Mouse (Mus musculus): Measurements from ENCODE around the gene Tlr3. TPM values are rescaled to one million over a fixed set of nuclear protein-coding genes. Genes with fewer than 3 reads are reported as not detected.

Tlr3 gene
- polyA plus RNA-seq, 1 experiment from 2014 or later, result 1.7 TPM

DNA sequence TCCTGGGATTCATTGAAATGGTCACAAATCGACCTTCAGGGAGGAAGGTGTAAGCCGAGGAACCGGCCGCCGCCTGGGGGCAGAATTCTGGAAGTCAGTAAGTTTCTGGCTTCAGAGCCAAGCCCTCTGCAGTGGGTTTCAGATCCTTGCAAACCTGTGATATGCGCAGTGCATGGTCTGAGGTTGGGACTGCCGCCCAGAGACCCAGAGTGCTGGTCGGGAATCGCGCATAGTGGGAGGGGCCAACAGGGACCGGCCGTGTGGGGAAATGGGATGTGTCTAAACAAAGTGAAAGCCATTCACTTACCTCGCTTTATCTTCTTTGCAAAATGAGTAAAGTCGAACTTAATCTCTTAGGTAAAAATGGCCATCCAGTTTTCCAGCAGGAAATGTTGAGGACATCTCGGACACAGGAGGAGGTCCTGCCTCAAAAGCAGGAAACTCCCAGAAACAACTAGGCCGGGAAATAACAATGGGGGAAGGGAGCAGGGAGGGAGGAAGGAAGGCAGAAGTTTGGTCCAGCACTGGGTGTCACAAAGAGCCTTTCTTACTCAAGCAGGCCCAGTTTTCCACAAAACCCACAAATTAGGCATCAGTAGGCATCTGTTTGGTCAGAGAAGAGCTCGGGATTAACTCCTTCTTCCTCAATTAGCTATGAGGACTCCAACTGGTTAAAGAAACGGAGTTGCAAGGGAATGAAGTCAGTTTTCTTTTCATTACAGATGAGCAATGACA is 567 bp downstream of the Tlr3 start:
- Histone ChIP-seq H3K4me1 (replicated peaks; ENCODE audit: control insufficient read depth, insufficient read depth, low read length) (no peaks in the 10 kb centered on the region), H3K4me2 (replicated peaks) (peak overlapping the region; percentile 45), H3K27ac (no peak overlapping the region), H3K27me3 (ENCODE audit: control insufficient read depth, insufficient read depth, low read length) (no peaks in the 10 kb centered on the region), H3K4me3 (replicated peaks; ENCODE audit: low read length) (peak overlapping the region; percentile 16), H3K9me3 (ENCODE audit: control insufficient read depth, low read length) (no peaks in the 10 kb centered on the region), H3K36me3 (replicated peaks; ENCODE audit: control insufficient read depth, insufficient read depth) (no peaks in the 10 kb centered on the region), H3K9ac (0 out of 2 replicates have a peak overlapping the region, but pooled peaks have one; percentile 37)
- DNase-seq (ENCODE audit: low spot score), result peak; percentile 58
- peak; percentile 79; the same call in 1 of the 2 replicates for ATAC-seq (ENCODE audit: low FRiP score)
- 11% methylated on average over 18 of the region's 18 CpGs for WGBS

DNA sequence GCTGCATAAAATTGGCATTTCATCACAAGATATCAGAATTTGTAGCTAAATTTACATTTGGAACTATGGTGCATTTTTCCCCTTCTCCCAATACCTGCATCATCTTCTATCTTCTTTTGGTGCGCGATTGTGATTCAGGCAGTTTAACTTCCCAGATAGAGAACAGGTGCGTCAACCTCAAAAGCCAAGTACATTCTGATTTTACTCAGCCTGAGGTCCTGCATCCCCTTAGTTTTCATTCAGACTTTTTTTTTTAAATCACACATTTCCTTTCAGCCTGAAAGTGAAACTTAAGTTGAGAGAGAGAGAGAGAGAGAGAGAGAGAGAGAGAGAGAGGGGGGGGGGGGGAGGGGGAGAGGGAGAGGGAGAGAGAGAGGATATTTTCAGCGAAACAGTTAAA is 1.2 kb downstream of the Tlr3 start:
- Histone ChIP-seq H3K4me1 (replicated peaks; ENCODE audit: control insufficient read depth, insufficient read depth, low read length) (no peaks in the 10 kb centered on the region), H3K27me3 (ENCODE audit: control insufficient read depth, insufficient read depth, low read length) (no peaks in the 10 kb centered on the region), H3K27ac (no peak overlapping the region), H3K9me3 (ENCODE audit: control insufficient read depth, low read length) (no peaks in the 10 kb centered on the region), H3K4me2 (replicated peaks) (peak overlapping the region; percentile 45), H3K4me3 (replicated peaks; ENCODE audit: low read length) (peak overlapping the region; percentile 16), H3K9ac (no peak overlapping the region), H3K36me3 (replicated peaks; ENCODE audit: control insufficient read depth, insufficient read depth) (no peaks in the 10 kb centered on the region)
- DNase-seq (ENCODE audit: low spot score), result no peak
- ATAC-seq (ENCODE audit: low FRiP score), result no peak
- WGBS, result 50% methylated on average over 4 of the region's 4 CpGs

DNA sequence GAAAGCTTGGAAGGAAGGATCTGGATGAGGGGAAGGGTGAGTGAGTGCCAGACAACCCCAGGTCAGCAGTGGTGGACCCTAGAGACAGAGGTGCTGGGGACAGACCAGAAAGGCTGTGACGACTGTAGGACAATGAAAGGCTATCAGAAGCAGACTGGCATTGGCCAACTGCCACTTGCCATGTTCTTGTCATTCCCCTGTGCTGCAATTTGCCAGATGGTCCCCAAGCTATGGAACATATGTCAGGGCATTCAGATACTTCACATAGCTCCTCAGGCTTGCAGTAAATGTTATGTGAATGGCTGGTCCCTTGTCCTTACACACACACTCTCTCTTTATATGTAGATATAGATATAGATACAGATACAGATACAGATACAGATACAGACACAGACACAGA is 27.6 kb downstream of the Tlr3 start:
- no peak overlapping the region for H3K4me2 ChIP-seq (replicated peaks)
- no peaks in the 10 kb centered on the region for H3K36me3 ChIP-seq (replicated peaks; ENCODE audit: control insufficient read depth, insufficient read depth)
- H3K4me1 ChIP-seq (replicated peaks; ENCODE audit: control insufficient read depth, insufficient read depth, low read length), result peaks cover 14% of the 10 kb centered on the region
- ATAC-seq (ENCODE audit: low FRiP score) (no peak), DNase-seq (ENCODE audit: low spot score) (no peak)
- H3K9ac ChIP-seq, result no peak overlapping the region
- H3K27me3 ChIP-seq (ENCODE audit: control insufficient read depth, insufficient read depth, low read length), result peaks cover 8% of the 10 kb centered on the region; the same call in 1 of the 2 replicates
- H3K9me3 ChIP-seq (ENCODE audit: control insufficient read depth, low read length), result no peaks in the 10 kb centered on the region
- H3K4me3 ChIP-seq (replicated peaks; ENCODE audit: low read length), result no peak overlapping the region
- WGBS, result 27% methylated on average over 1 of the region's 1 CpGs
- no peak overlapping the region for H3K27ac ChIP-seq

DNA sequence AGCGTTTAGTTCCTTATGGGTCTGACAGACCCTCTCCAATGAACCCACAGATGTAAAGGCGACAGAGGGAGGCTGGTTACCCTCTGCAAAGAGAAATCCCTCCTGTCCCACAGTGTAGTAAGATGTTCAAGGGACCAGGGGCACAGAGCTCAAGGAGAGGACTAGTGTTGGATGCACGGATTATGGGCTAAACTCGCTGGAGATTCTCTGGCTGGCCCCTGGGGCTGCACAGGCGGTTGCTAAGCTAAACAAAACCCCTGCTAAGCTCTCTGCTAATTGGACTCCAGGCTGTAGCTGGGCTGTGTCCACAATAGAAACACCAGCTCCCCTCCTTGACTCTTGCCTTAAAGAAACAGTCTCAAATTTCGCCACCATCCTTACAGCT is 28.9 kb downstream of the Tlr3 start, which contains the start of gene Fam149a:
Gene Fam149a (minus strand): TSS at position 329 of the 385 bp plus-strand sequence.
- peak; percentile 56 for DNase-seq (ENCODE audit: low spot score)
- peak; percentile 66; the same call in 1 of the 2 replicates for ATAC-seq (ENCODE audit: low FRiP score)
- no peaks in the 10 kb centered on the region for H3K9me3 ChIP-seq (ENCODE audit: control insufficient read depth, low read length)
- WGBS, result 2% methylated on average over 6 of the region's 6 CpGs
- H3K27ac ChIP-seq, result no peak within 1 kb of the TSS
- peak within 1 kb of the TSS; percentile 42 for H3K4me3 ChIP-seq (replicated peaks; ENCODE audit: low read length)
- peaks cover 14% of the 10 kb centered on the region for H3K4me1 ChIP-seq (replicated peaks; ENCODE audit: control insufficient read depth, insufficient read depth, low read length)
- H3K27me3 ChIP-seq (ENCODE audit: control insufficient read depth, insufficient read depth, low read length), result peaks cover 8% of the 10 kb centered on the region; the same call in 1 of the 2 replicates
- H3K9ac ChIP-seq, result peak within 1 kb of the TSS; percentile 65
- H3K36me3 ChIP-seq (replicated peaks; ENCODE audit: control insufficient read depth, insufficient read depth), result no peaks in the 10 kb centered on the region
- peak within 1 kb of the TSS; percentile 91 for H3K4me2 ChIP-seq (replicated peaks)

DNA sequence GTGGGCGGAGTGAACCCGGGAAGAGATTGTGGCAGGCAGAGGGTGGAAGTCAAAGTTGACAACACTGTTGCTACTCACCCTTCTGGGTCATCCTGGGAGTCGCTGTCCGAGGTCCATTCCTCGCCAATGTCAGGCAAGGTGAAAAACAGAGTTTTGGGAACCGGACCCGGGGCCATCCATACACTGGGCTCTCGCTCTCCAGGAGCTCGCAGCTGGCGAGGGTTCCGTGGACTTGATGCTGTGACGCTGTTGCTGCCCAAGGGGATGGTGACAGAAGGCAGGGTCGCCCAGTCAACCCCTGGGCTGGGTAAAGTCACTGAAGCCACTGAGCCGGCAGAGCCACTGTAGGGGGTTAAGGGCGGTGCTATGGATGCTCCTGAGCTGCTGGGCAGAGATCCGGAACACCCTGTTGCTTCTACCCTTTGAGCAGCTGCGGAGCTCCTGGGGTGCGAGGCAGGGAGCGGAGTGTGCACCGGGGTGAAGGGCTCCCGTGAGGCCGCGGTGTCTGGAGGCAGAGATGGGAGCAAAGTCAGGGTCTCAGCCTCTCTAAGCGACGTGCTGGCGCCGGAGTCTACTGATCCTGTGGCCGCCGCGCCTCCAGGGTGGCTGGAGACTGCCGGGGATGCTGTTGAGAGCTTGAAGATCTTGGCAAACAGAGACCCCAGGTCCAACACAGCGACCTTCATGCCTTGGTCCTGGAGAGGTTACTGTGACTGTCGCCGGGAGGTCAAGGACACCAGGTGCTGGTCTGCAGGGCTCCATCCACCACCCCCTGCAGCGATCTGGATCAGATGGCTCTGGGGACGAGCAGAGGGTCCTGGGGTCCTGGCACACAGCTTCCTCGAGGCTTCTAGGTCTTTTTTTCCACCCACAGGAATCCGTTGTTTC is 29.6 kb downstream of the Tlr3 start:
- ATAC-seq (ENCODE audit: low FRiP score) (peak; percentile 53; the same call in 1 of the 2 replicates), DNase-seq (ENCODE audit: low spot score) (no peak)
- peak overlapping the region; percentile 91 for H3K4me2 ChIP-seq (replicated peaks)
- H3K9me3 ChIP-seq (ENCODE audit: control insufficient read depth, low read length), result no peaks in the 10 kb centered on the region
- whole genome bisulfite sequencing, result 2% methylated on average over 38 of the region's 38 CpGs
- peak overlapping the region; percentile 65 for H3K9ac ChIP-seq
- H3K27me3 ChIP-seq (ENCODE audit: control insufficient read depth, insufficient read depth, low read length), result peaks cover 8% of the 10 kb centered on the region; the same call in 1 of the 2 replicates
- H3K4me1 ChIP-seq (replicated peaks; ENCODE audit: control insufficient read depth, insufficient read depth, low read length), result peaks cover 14% of the 10 kb centered on the region
- H3K36me3 ChIP-seq (replicated peaks; ENCODE audit: control insufficient read depth, insufficient read depth), result no peaks in the 10 kb centered on the region
- H3K4me3 ChIP-seq (replicated peaks; ENCODE audit: low read length), result peak overlapping the region; percentile 42
- H3K27ac ChIP-seq, result no peak overlapping the region

DNA sequence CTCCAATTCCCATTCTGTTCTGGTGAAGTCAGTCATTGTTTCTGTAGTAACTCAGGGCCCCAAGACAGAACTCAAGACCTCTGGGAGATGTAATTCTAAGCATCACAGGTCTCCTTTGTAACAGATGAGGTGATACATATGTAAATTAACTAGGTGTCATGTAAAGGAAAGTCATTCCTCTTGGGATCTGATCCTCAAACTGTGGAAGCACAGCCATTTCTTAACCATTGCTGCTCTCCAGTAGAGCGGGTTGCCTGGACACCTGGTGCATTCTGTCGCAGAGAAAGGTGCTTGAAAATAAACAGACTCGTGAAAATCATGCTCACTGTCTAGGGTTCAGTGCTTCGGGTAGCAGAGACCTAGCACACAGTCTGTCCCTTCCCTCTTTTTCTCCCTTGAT is 30.3 kb downstream of the Tlr3 start:
- WGBS, result 9% methylated on average over 4 of the region's 4 CpGs
- ATAC-seq (ENCODE audit: low FRiP score) (no peak), DNase-seq (ENCODE audit: low spot score) (no peak)
- no peaks in the 10 kb centered on the region for H3K36me3 ChIP-seq (replicated peaks; ENCODE audit: control insufficient read depth, insufficient read depth)
- H3K27me3 ChIP-seq (ENCODE audit: control insufficient read depth, insufficient read depth, low read length), result peaks cover 8% of the 10 kb centered on the region; the same call in 1 of the 2 replicates
- no peak overlapping the region for H3K9ac ChIP-seq
- no peak overlapping the region for H3K27ac ChIP-seq
- peak overlapping the region; percentile 91 for H3K4me2 ChIP-seq (replicated peaks)
- H3K9me3 ChIP-seq (ENCODE audit: control insufficient read depth, low read length), result no peaks in the 10 kb centered on the region
- peaks cover 14% of the 10 kb centered on the region for H3K4me1 ChIP-seq (replicated peaks; ENCODE audit: control insufficient read depth, insufficient read depth, low read length)
- H3K4me3 ChIP-seq (replicated peaks; ENCODE audit: low read length), result no peak overlapping the region

- 86% methylated on average over 3 of the region's 3 CpGs for WGBS
- H3K9me3 ChIP-seq (ENCODE audit: control insufficient read depth, low read length), result no peaks in the 10 kb centered on the region
- ATAC-seq (ENCODE audit: low FRiP score) (no peak), DNase-seq (ENCODE audit: low spot score) (no peak)
- no peak overlapping the region for H3K4me3 ChIP-seq (replicated peaks; ENCODE audit: low read length)
- H3K36me3 ChIP-seq (replicated peaks; ENCODE audit: control insufficient read depth, insufficient read depth), result no peaks in the 10 kb centered on the region
- no peak overlapping the region for H3K27ac ChIP-seq
- H3K4me1 ChIP-seq (replicated peaks; ENCODE audit: control insufficient read depth, insufficient read depth, low read length), result no peaks in the 10 kb centered on the region
- H3K4me2 ChIP-seq (replicated peaks), result no peak overlapping the region
- no peaks in the 10 kb centered on the region for H3K27me3 ChIP-seq (ENCODE audit: control insufficient read depth, insufficient read depth, low read length)
- no peak overlapping the region for H3K9ac ChIP-seq
Observed at GRCm38 (mm10) chr8:45374071-45374470, 36.8 kb downstream of the Tlr3 start.

- H3K27me3 ChIP-seq (ENCODE audit: control insufficient read depth, insufficient read depth, low read length), result no peaks in the 10 kb centered on the region
- H3K9me3 ChIP-seq (ENCODE audit: control insufficient read depth, low read length), result no peaks in the 10 kb centered on the region
- H3K9ac ChIP-seq, result no peak overlapping the region
- WGBS, result 88% methylated on average over 1 of the region's 1 CpGs
- no peaks in the 10 kb centered on the region for H3K4me1 ChIP-seq (replicated peaks; ENCODE audit: control insufficient read depth, insufficient read depth, low read length)
- DNase-seq (ENCODE audit: low spot score) (no peak), ATAC-seq (ENCODE audit: low FRiP score) (no peak)
- no peak overlapping the region for H3K4me3 ChIP-seq (replicated peaks; ENCODE audit: low read length)
- H3K4me2 ChIP-seq (replicated peaks), result no peak overlapping the region
- no peaks in the 10 kb centered on the region for H3K36me3 ChIP-seq (replicated peaks; ENCODE audit: control insufficient read depth, insufficient read depth)
- no peak overlapping the region for H3K27ac ChIP-seq
Observed at GRCm38 (mm10) chr8:45367154-45367553, 43.7 kb downstream of the Tlr3 start.

DNA sequence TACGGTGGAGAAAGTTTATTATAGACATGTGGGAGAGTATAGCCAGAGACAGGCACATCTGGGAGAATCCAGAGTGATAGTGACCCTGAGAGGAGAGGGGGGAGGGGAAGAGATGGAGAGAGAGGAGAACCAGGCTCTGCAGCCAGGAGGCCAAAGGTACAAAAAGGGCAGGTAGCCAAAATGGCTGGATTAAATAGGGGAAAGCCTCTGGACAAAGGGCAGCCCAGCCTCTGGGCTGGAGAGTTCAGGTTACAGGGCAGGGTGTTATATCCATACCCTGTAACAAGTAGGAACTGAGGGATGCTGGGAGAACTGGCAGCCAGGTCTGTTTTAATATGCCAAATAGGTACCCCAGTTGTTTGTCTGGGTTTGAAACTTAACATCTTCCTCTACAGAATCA is 47.7 kb downstream of the Tlr3 start:
- no peak for DNase-seq (ENCODE audit: low spot score)
- Histone ChIP-seq H3K4me1 (replicated peaks; ENCODE audit: control insufficient read depth, insufficient read depth, low read length) (no peaks in the 10 kb centered on the region), H3K4me2 (replicated peaks) (no peak overlapping the region), H3K36me3 (replicated peaks; ENCODE audit: control insufficient read depth, insufficient read depth) (no peaks in the 10 kb centered on the region), H3K4me3 (replicated peaks; ENCODE audit: low read length) (no peak overlapping the region), H3K9me3 (ENCODE audit: control insufficient read depth, low read length) (no peaks in the 10 kb centered on the region), H3K27ac (no peak overlapping the region), H3K27me3 (ENCODE audit: control insufficient read depth, insufficient read depth, low read length) (no peaks in the 10 kb centered on the region), H3K9ac (no peak overlapping the region)
- no peak for ATAC-seq (ENCODE audit: low FRiP score)
- 100% methylated on average over 1 of the region's 1 CpGs for WGBS

Measured in hindbrain, embryonic 14.5 days (tissue).